Mouse (Mus musculus) stomach, embryonic 14.5 days (tissue): ENCODE results near the gene Alox12e. TPM values are rescaled to one million over a fixed set of nuclear protein-coding genes. Genes with fewer than 3 reads are reported as not detected.

Source experiments
- ATAC-seq: fragments of 200-750 bp; cut with Nextera tagmentation; 2 replicates; pipeline ENCODE4 v1.8.0; 2017; ENCODE audit warnings: low read depth, moderate TSS enrichment; ENCODE audit not compliant: insufficient number of reproducible peaks, insufficient read depth, low FRiP score
- H3K27ac ChIP-seq: fragments of 300-500 bp; sonication (generic); 2 replicates; pipeline ENCODE4 v1.5.1; 2014; ENCODE audit warnings: mild to moderate bottlenecking, low read length, moderate library complexity, mixed read lengths
- H3K27me3 ChIP-seq: fragments of 300-500 bp; sonication (generic); 2 replicates; pipeline ENCODE4 v1.6.1; 2014; ENCODE audit warnings: low read length, control low read depth, mixed read lengths; ENCODE audit not compliant: control insufficient read depth, insufficient read depth
- H3K36me3 ChIP-seq: fragments of 300-500 bp; sonication (generic); 2 replicates; pipeline ENCODE4 v1.6.1; 2014; ENCODE audit warnings: mild to moderate bottlenecking, control low read depth, low read length, moderate library complexity, mixed read lengths; ENCODE audit not compliant: control insufficient read depth, insufficient read depth
- H3K4me1 ChIP-seq: fragments of 300-500 bp; sonication (generic); 2 replicates; pipeline ENCODE4 v1.6.1; 2014; ENCODE audit warnings: low read length, control low read depth, mixed read lengths; ENCODE audit not compliant: control insufficient read depth, insufficient read depth
- H3K4me2 ChIP-seq: fragments of 300-500 bp; sonication (generic); replicated peaks from 2 replicates; pipeline ENCODE4 v1.6.1; 2014; ENCODE audit warnings: low read depth, low read length, control low read depth
- H3K4me3 ChIP-seq: fragments of 300-500 bp; sonication (generic); 2 replicates; pipeline ENCODE4 v1.5.1; 2014; ENCODE audit warnings: low read depth, low read length, control low read depth
- H3K9ac ChIP-seq: fragments of 300-500 bp; sonication (generic); replicated peaks from 2 replicates; pipeline ENCODE4 v1.6.1; 2014; ENCODE audit warnings: low read depth, mild to moderate bottlenecking, control low read depth, low read length, moderate library complexity, mixed read lengths
- H3K9me3 ChIP-seq: fragments of 300-500 bp; sonication (generic); 2 replicates; pipeline ENCODE4 v1.6.1; 2016; ENCODE audit warnings: low read depth, low read length, control low read depth; ENCODE audit not compliant: control insufficient read depth
- WGBS: fragments of 180-500 bp; shearing (Covaris S2); extraction: QIAGEN DNeasy Blood & Tissue Kit; methylation state at CpG from one replicate; pipeline ENCODE4 v1.1.7; 2014; 5-methylcytosine and 5-hydroxymethylcytosine counted together
- polyA plus RNA-seq: library from polyadenylated mRNA; unstranded; fragments of >200 nt; fragmentation: Nextera tagmentation; extraction: Ambion mirVana; gene quantifications from 2 replicates; pipeline ENCODE4 v1.2.1, GENCODE M21; 2014

Alox12e gene
- polyA plus RNA-seq, 1 experiment from 2014 or later = not detected

DNA sequence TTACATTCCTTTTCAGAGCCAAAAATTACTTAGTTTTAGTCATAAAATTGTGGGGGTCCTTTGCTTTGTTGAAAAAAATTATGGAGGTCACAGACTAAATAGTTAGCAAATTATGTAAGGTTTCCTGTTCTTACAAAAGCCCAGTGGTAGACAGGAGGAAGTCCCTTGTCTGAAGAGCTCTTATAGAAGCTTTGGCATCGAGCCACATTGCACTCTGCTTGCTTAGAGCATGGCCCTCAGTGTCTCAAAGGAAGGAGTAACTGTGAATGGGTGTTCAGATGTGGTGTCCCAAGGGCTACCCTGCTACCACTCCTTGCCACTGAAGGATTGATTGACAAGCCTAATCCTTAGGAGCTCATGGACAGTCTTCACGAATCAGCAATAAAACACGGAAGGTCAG, 42.0 kb downstream of the Alox12e start:
- no peak overlapping the region for H3K4me3 ChIP-seq
- no peaks in the 10 kb centered on the region for H3K27me3 ChIP-seq
- no peak for ATAC-seq
- WGBS = 68% methylated on average over 3 of the region's 3 CpGs
- no peak overlapping the region for H3K9ac ChIP-seq
- H3K4me2 ChIP-seq = no peak overlapping the region
- peaks cover 13% of the 10 kb centered on the region; the same call in 1 of the 2 replicates for H3K4me1 ChIP-seq
- H3K27ac ChIP-seq = no peak overlapping the region
- no peaks in the 10 kb centered on the region for H3K36me3 ChIP-seq
- H3K9me3 ChIP-seq = no peaks in the 10 kb centered on the region

DNA sequence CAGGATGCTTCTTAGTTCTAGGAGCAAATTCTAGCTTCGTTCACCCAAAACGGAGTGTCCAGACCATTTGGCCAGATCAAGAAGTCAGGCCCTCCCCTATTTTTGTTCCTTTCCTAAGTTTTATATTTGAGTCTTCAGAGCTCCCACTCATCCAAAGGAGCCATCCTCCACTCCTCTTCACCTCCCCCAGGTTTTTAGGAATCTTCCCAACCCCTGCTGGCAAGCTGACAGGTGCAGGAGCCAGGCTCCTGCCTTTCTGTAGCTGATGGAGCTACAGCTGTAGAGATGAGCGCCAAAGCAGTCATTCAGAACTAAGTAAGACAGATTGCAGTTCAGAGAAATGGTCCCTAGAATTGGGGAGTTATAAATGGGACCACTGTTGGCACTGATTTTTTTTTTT, 43.5 kb downstream of the Alox12e start:
- ATAC-seq = no peak
- Histone ChIP-seq H3K36me3 (no peaks in the 10 kb centered on the region), H3K4me3 (no peak overlapping the region), H3K9me3 (no peaks in the 10 kb centered on the region), H3K27me3 (no peaks in the 10 kb centered on the region), H3K4me2 (no peak overlapping the region), H3K4me1 (peaks cover 5% of the 10 kb centered on the region; the same call in 1 of the 2 replicates), H3K9ac (no peak overlapping the region), H3K27ac (no peak overlapping the region)
- 60% methylated on average over 3 of the region's 3 CpGs for WGBS

DNA sequence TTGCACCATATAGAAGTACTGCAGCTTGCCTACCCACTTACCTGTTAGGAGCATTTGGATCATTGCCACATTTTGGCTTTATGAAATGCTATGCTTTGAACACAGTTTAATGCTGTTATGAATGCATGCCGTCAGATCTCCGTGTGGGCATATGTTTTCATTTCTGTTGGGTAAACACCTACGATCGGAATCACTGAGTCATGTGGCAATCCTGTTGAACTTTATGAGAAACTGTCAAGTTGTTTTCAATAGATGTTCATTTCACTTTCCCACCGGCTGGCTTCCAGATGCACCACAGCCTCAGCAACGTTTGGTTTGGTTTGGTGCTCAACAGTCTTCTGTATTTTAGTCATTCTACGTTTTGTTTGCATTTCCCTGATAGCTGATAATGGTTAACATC, 50.8 kb downstream of the Alox12e start:
- Histone ChIP-seq H3K4me3 (no peak overlapping the region), H3K4me2 (no peak overlapping the region), H3K27ac (no peak overlapping the region), H3K36me3 (no peaks in the 10 kb centered on the region), H3K9ac (no peak overlapping the region), H3K4me1 (no peaks in the 10 kb centered on the region), H3K9me3 (no peaks in the 10 kb centered on the region), H3K27me3 (no peaks in the 10 kb centered on the region)
- 83% methylated on average over 7 of the region's 7 CpGs for WGBS
- ATAC-seq = no peak

DNA sequence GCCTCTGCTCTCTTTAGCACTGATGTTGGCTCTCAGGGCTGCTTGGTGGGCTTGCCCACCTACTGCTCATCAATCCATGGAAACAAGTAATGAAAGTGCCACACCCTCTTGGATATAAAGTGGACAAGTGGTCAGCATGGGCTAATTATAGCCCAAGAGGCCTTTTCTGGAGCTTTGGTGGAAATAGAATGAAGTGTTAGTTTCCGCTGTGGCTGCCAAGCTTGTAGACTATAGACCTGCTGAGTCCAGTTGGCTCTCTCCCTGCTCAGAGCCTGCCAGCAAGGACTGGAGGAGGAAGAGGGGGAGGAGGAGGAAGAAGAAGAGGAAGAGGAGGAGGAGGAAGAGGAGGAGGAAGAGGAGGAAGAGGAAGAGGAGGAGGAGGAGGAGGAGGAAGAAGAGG, 56.0 kb downstream of the Alox12e start:
- Histone ChIP-seq H3K4me2 (no peak overlapping the region), H3K4me1 (no peaks in the 10 kb centered on the region), H3K4me3 (no peak overlapping the region), H3K9me3 (no peaks in the 10 kb centered on the region), H3K9ac (no peak overlapping the region), H3K27ac (no peak overlapping the region), H3K27me3 (no peaks in the 10 kb centered on the region), H3K36me3 (no peaks in the 10 kb centered on the region)
- 84% methylated on average over 1 of the region's 1 CpGs for WGBS
- ATAC-seq = no peak

DNA sequence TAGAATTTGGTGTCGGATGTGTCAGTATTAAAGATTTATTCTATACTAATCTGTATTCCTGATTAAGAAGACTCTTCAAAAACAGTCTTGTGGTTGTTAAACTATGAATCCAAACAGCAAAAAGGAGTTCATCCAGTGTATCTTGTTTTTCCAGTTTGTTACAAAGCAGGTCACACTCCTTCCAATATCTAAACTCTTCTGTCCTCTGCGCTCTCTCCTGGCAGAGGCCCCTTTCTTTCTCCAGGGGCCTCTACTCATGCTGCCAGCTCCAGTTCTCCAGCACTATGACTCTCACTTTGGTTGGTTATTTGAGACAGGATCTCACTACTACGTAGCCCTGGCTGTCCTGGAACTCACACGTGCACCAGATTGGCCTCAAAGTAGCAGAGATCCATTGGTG, 56.6 kb downstream of the Alox12e start:
- H3K9ac ChIP-seq = no peak overlapping the region
- no peak for ATAC-seq
- no peaks in the 10 kb centered on the region for H3K36me3 ChIP-seq
- H3K4me3 ChIP-seq = no peak overlapping the region
- H3K27me3 ChIP-seq = no peaks in the 10 kb centered on the region
- H3K9me3 ChIP-seq = no peaks in the 10 kb centered on the region
- H3K4me2 ChIP-seq = no peak overlapping the region
- 61% methylated on average over 4 of the region's 4 CpGs for WGBS
- H3K27ac ChIP-seq = no peak overlapping the region
- no peaks in the 10 kb centered on the region for H3K4me1 ChIP-seq

Other genes with a start within 250 kb of the Alox12e start
- 0.54 TPM in 1 of 2 replicates, not detected in the other for gene Asgr2, start 230.0 kb downstream of the Alox12e start, polyA plus RNA-seq
- gene Mgl2, start 192.3 kb downstream of the Alox12e start, polyA plus RNA-seq = 0.25 and 0.29 TPM in 2 replicates
- gene Clec10a, start 166.4 kb downstream of the Alox12e start, polyA plus RNA-seq = 0.98 and 1.0 TPM in 2 replicates
- 0.69 and 1.5 TPM in 2 replicates for gene Slc16a11, start 109.9 kb downstream of the Alox12e start, polyA plus RNA-seq
- gene Slc16a13, start 101.6 kb downstream of the Alox12e start, polyA plus RNA-seq = 5.6 and 8.8 TPM in 2 replicates
- 11.3 and 12.0 TPM in 2 replicates for gene Bcl6b, start 92.8 kb downstream of the Alox12e start, polyA plus RNA-seq
- gene 0610010K14Rik, start 84.7 kb downstream of the Alox12e start, polyA plus RNA-seq = 164 and 167 TPM in 2 replicates
- 9.2 and 13.3 TPM in 2 replicates for gene Gm21988, start 82.8 kb downstream of the Alox12e start, polyA plus RNA-seq
- 157 and 164 TPM in 2 replicates for gene Rnasek, start 82.8 kb downstream of the Alox12e start, polyA plus RNA-seq
- gene Alox12, start 67.3 kb downstream of the Alox12e start, polyA plus RNA-seq = 13.0 and 14.6 TPM in 2 replicates
- 2.4 and 4.1 TPM in 2 replicates for gene Alox15, start 29.4 kb upstream of the Alox12e start, polyA plus RNA-seq
- 31.6 and 34.4 TPM in 2 replicates for gene Pelp1, start 87.4 kb upstream of the Alox12e start, polyA plus RNA-seq
- gene Arrb2, start 110.0 kb upstream of the Alox12e start, polyA plus RNA-seq = 15.9 and 17.2 TPM in 2 replicates
- gene Med11, start 129.3 kb upstream of the Alox12e start, polyA plus RNA-seq = 48.6 and 49.8 TPM in 2 replicates
- gene Zmynd15, start 136.8 kb upstream of the Alox12e start, polyA plus RNA-seq = 0.39 and 0.50 TPM in 2 replicates
- gene Cxcl16, start 137.4 kb upstream of the Alox12e start, polyA plus RNA-seq = 7.8 and 8.6 TPM in 2 replicates
- gene Tm4sf5, start 182.6 kb upstream of the Alox12e start, polyA plus RNA-seq = 38.6 and 45.2 TPM in 2 replicates
- gene Vmo1, start 192.0 kb upstream of the Alox12e start, polyA plus RNA-seq = 0.39 TPM in 1 of 2 replicates, not detected in the other
- gene Gltpd2, start 196.6 kb upstream of the Alox12e start, polyA plus RNA-seq = 0.43 and 0.81 TPM in 2 replicates
- 709 and 761 TPM in 2 replicates for gene Psmb6, start 202.7 kb upstream of the Alox12e start, polyA plus RNA-seq
- not detected in 2 replicates for gene Gm40193, start 210.3 kb upstream of the Alox12e start, polyA plus RNA-seq
- 11.6 and 13.0 TPM in 2 replicates for gene Pld2, start 217.4 kb upstream of the Alox12e start, polyA plus RNA-seq
- gene Mink1, start 240.3 kb upstream of the Alox12e start, polyA plus RNA-seq = 23.0 and 23.9 TPM in 2 replicates